Mouse (Mus musculus) heart, embryonic 16.5 days (tissue): Measurements from ENCODE around the gene Atxn2. TPM values are rescaled to one million over a fixed set of nuclear protein-coding genes. Genes with fewer than 3 reads are reported as not detected.
"Not testable (repeated sequence)": the region's sequence is repeated elsewhere in the genome, so short reads cannot be mapped to it uniquely, and the experiment has no call there.

ENCODE experiments used
- ATAC-seq: fragments of 200-750 bp; cut with Nextera tagmentation; replicated peaks from 2 replicates; pipeline ENCODE4 v1.8.0; 2017; ENCODE audit warnings: moderate number of reproducible peaks; ENCODE audit not compliant: insufficient read depth, low FRiP score; ENCODE audit errors: extremely low read depth
- H3K27ac ChIP-seq: fragments of 300-500 bp; sonication (generic); 2 replicates; pipeline ENCODE4 v1.5.1; 2014; ENCODE audit warnings: mild to moderate bottlenecking, low read length, control low read depth, moderate library complexity
- H3K27me3 ChIP-seq: fragments of 300-500 bp; sonication (generic); 2 replicates; pipeline ENCODE4 v1.6.1; 2014; ENCODE audit warnings: low read length, mixed read lengths; ENCODE audit not compliant: control insufficient read depth, insufficient read depth
- H3K36me3 ChIP-seq: fragments of 300-500 bp; sonication (generic); 2 replicates; pipeline ENCODE4 v1.6.1; 2014; ENCODE audit not compliant: control insufficient read depth, insufficient read depth
- H3K4me1 ChIP-seq: fragments of 300-500 bp; sonication (generic); 2 replicates; pipeline ENCODE4 v1.6.1; 2014; ENCODE audit warnings: low read length, mixed read lengths; ENCODE audit not compliant: control insufficient read depth, insufficient read depth
- H3K4me2 ChIP-seq: fragments of 300-500 bp; sonication (generic); 2 replicates; pipeline ENCODE4 v1.6.1; 2014; ENCODE audit warnings: low read depth, mild to moderate bottlenecking, control low read depth, low read length
- H3K4me3 ChIP-seq: fragments of 300-500 bp; sonication (generic); 2 replicates; pipeline ENCODE4 v1.5.1; 2014; ENCODE audit warnings: mild to moderate bottlenecking, control low read depth, low read length
- H3K9ac ChIP-seq: fragments of 300-500 bp; sonication (generic); 2 replicates; pipeline ENCODE4 v1.6.1; 2014; ENCODE audit warnings: low read length, control low read depth
- H3K9me3 ChIP-seq: fragments of 300-500 bp; sonication (generic); replicated peaks from 2 replicates; pipeline ENCODE4 v1.6.1; 2016; ENCODE audit warnings: low read length; ENCODE audit not compliant: control insufficient read depth
- WGBS: fragments of 180-500 bp; shearing (Covaris S2); extraction: QIAGEN DNeasy Blood & Tissue Kit; methylation state at CpG from one replicate; pipeline ENCODE4 v1.1.7; 2014; 5-methylcytosine and 5-hydroxymethylcytosine counted together
- polyA plus RNA-seq: library from polyadenylated mRNA; unstranded; fragments of >200 nt; fragmentation: Nextera tagmentation; extraction: Ambion mirVana; gene quantifications from 2 replicates; pipeline ENCODE4 v1.2.1, GENCODE M21; 2015

Gene Atxn2
- polyA plus RNA-seq, 1 experiment from 2014 or later, result 38.4 TPM

DNA sequence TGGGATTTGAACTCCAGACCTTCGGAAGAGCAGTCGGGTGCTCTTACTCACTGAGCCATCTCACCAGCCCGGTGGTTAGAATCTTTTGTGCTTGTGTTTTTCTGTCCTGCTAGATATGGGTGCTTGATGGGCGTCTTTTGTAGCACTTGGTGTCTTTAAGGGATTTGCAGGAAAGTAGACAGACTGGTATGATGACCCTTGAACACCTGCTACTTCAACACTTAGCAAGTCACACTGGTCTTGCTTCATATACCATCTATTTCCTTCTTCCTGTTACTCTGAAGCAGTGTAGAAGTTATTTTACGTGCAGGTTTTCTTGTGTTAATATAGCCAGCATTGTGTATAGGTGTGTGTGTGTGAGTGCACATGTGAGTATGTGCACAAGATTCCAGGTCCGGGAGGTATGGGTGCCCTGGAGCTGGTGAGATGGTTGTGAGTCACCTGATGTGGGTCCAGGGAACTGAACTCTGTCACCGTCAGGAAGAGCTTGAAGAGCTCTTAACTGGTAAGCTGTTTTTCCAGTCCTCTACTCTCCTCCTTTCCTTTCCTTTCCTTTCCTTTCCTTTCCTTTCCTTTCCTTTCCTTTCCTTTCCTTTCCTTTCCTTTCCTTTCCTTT is 27.5 kb downstream of the Atxn2 start:
- 83% methylated on average over 7 of the region's 7 CpGs for WGBS
- Histone ChIP-seq H3K4me3 (no peak overlapping the region), H3K9ac (no peak overlapping the region), H3K4me1 (peaks cover 6% of the 10 kb centered on the region; the same call in 1 of the 2 replicates), H3K36me3 (0 out of 2 replicates have a peak, but pooled peaks cover 6% of the 10 kb centered on the region), H3K27ac (no peak overlapping the region), H3K27me3 (no peaks in the 10 kb centered on the region), H3K9me3 (no peaks in the 10 kb centered on the region), H3K4me2 (no peak overlapping the region)
- ATAC-seq, result no peak

DNA sequence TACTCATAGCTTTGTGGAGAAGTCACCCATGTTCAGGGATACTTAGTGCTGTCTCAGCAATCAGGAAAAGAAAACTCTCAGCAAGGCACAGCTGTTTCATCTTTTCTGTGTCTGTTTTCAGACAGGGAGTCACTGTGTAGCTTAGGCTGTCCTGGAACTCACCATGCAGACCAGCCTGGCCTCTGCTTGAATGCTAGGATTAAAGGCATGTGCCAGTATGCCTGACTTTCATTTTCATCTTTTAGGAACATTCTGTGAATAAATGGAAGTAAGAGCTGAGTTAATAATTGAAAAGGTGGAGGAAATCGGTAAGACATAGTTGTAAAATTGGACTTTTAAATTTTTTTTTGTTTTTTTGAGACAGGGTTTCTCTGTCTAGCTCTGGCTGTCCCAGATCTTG is 29.4 kb downstream of the Atxn2 start:
- Histone ChIP-seq H3K9ac (no peak overlapping the region), H3K4me2 (no peak overlapping the region), H3K4me1 (peaks cover 10% of the 10 kb centered on the region; the same call in 1 of the 2 replicates), H3K4me3 (no peak overlapping the region), H3K36me3 (no peaks in the 10 kb centered on the region), H3K27me3 (no peaks in the 10 kb centered on the region), H3K27ac (no peak overlapping the region), H3K9me3 (no peaks in the 10 kb centered on the region)
- WGBS, result 86% methylated on average over 1 of the region's 1 CpGs
- no peak for ATAC-seq

- Histone ChIP-seq H3K27ac (no peak overlapping the region), H3K4me2 (no peak overlapping the region), H3K4me1 (peaks cover 10% of the 10 kb centered on the region; the same call in 1 of the 2 replicates), H3K9ac (no peak overlapping the region), H3K4me3 (no peak overlapping the region), H3K27me3 (no peaks in the 10 kb centered on the region), H3K9me3 (no peaks in the 10 kb centered on the region), H3K36me3 (no peaks in the 10 kb centered on the region)
- no peak for ATAC-seq
- WGBS, result 95% methylated on average over 2 of the region's 2 CpGs
These were observed 31.8 kb downstream of the Atxn2 start for GRCm38 (mm10) chr5:121742915-121743314.

DNA sequence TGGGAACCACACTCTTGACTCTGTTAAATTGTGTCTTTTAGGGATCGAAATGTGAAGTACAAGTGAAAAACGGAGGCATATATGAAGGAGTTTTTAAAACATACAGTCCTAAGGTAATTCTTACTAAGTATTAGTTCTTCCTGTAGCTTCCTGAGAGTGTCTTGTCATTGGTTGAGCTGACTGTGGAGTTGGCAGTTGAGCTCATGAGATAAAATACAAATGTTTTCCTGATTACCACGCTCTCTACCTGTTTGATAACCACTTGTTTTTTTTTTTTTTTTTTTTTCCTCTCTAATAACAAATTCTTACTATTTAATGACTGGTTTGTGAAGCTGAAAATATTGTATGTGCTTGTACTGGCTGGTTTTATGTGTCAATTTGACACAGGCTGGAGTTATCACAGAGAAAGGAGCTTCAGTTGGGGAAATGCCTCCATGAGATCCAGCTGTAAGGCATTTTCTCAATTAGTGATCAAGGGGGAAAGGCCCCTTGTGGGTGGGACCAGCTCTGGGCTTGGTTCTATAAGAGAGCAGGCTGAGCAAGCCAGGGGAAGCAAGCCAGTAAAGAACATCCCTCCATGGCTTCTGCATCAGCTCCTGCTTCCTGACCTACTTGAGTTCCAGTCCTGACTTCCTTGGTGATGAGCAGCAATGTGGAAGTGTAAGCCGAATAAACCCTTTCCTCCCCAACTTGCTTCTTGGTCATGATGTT is 36.9 kb downstream of the Atxn2 start:
- not testable (repeated sequence) for ATAC-seq, H3K4me1 ChIP-seq, H3K4me3 ChIP-seq, H3K9ac ChIP-seq, H3K27ac ChIP-seq, H3K9me3 ChIP-seq, H3K4me2 ChIP-seq, H3K27me3 ChIP-seq
- 83% methylated on average over 4 of the region's 4 CpGs for WGBS
- peaks cover 14% of the 10 kb centered on the region for H3K36me3 ChIP-seq

GRCm38 (mm10) chr5:121749633-121750032 is 38.5 kb downstream of the Atxn2 start:
- peaks cover 18% of the 10 kb centered on the region for H3K36me3 ChIP-seq
- WGBS, result 93% methylated on average over 2 of the region's 2 CpGs
- H3K4me2 ChIP-seq, result no peak overlapping the region
- H3K27ac ChIP-seq, result no peak overlapping the region
- ATAC-seq, result no peak
- no peaks in the 10 kb centered on the region for H3K9me3 ChIP-seq
- H3K27me3 ChIP-seq, result no peaks in the 10 kb centered on the region
- H3K4me1 ChIP-seq, result 0 out of 2 replicates have a peak, but pooled peaks cover 4% of the 10 kb centered on the region
- H3K9ac ChIP-seq, result no peak overlapping the region
- no peak overlapping the region for H3K4me3 ChIP-seq

DNA sequence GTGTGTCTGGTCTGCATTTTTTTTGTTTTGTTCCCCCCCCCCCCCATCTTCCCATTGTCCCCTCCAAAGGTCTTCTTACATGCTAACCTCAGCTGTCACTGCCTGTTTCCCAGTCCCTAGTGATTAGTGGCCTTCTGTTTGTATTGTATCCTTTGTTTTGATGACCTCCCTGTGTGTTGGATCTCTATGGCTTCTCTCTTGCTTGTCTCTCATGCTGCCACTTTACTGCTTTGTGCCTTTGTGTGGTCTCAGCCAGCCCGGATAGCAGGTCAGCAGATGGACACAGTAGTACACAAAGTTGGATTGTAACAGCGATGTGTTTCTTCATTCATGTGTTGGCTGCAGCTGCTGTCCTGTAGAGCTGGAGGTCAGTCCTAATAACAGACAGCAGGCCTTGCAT is 46.8 kb downstream of the Atxn2 start:
- Histone ChIP-seq H3K36me3 (peaks cover 10% of the 10 kb centered on the region; the same call in 1 of the 2 replicates), H3K27me3 (no peaks in the 10 kb centered on the region), H3K27ac (no peak overlapping the region), H3K9ac (no peak overlapping the region), H3K4me3 (no peak overlapping the region), H3K4me1 (no peaks in the 10 kb centered on the region), H3K9me3 (no peaks in the 10 kb centered on the region), H3K4me2 (no peak overlapping the region)
- ATAC-seq, result no peak
- 74% methylated on average over 2 of the region's 2 CpGs for WGBS

DNA sequence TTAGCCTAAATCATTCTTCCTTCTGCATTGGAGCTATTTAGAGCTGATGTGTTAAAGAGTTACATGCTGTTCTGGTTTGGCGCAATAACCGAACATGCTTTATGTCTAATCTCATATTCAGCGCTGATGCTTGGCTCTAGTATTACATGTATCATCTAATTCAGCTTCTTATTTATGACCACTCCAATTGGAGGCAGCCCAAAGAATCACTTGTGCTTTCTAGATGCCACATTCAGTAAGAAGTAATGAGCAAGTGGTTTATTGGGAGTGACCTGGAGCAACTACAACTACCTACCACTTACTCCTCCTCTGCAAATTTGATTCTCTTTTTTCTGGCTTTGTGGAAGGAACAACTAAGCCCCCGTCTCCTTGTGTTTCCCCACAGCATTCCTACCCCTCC is 47.2 kb downstream of the Atxn2 start:
- H3K27ac ChIP-seq, result no peak overlapping the region
- H3K9ac ChIP-seq, result no peak overlapping the region
- 88% methylated on average over 4 of the region's 4 CpGs for WGBS
- no peaks in the 10 kb centered on the region for H3K4me1 ChIP-seq
- no peak overlapping the region for H3K4me2 ChIP-seq
- H3K9me3 ChIP-seq, result no peaks in the 10 kb centered on the region
- peaks cover 8% of the 10 kb centered on the region; the same call in 1 of the 2 replicates for H3K36me3 ChIP-seq
- ATAC-seq, result no peak
- no peak overlapping the region for H3K4me3 ChIP-seq
- H3K27me3 ChIP-seq, result no peaks in the 10 kb centered on the region

DNA sequence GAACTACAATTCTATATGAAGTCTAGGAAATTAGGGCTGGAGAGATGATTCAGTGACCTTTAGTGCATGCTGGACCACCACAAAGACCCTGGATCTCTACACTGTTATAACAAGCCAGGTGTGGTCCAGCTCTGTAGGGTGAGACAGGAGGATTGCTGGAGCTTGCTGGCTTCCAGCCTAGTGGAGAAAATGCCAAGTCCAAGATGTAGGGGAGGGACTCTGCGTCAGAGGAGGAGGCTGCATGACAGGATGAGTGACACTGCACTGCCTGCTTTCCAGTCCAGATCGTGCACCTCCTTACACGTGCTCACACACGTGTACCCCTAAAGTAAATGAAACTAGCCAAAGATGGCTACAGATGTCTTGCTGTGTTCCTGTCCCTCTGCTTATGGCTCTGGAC is 48.8 kb downstream of the Atxn2 start:
- H3K27ac ChIP-seq, result no peak overlapping the region
- no peak overlapping the region for H3K4me3 ChIP-seq
- no peaks in the 10 kb centered on the region for H3K27me3 ChIP-seq
- H3K9ac ChIP-seq, result no peak overlapping the region
- no peaks in the 10 kb centered on the region for H3K9me3 ChIP-seq
- H3K36me3 ChIP-seq, result peaks cover 5% of the 10 kb centered on the region; the same call in 1 of the 2 replicates
- H3K4me2 ChIP-seq, result no peak overlapping the region
- no peaks in the 10 kb centered on the region for H3K4me1 ChIP-seq
- no peak for ATAC-seq
- WGBS, result 78% methylated on average over 4 of the region's 4 CpGs

GRCm38 (mm10) chr5:121761459-121761858 is 50.3 kb downstream of the Atxn2 start:
- H3K4me1 ChIP-seq, result no peaks in the 10 kb centered on the region
- H3K4me3 ChIP-seq, result no peak overlapping the region
- no peak overlapping the region for H3K9ac ChIP-seq
- ATAC-seq, result no peak
- no peaks in the 10 kb centered on the region for H3K9me3 ChIP-seq
- H3K36me3 ChIP-seq, result peaks cover 5% of the 10 kb centered on the region; the same call in 1 of the 2 replicates
- WGBS, result 88% methylated on average over 7 of the region's 7 CpGs
- H3K4me2 ChIP-seq, result no peak overlapping the region
- H3K27me3 ChIP-seq, result no peaks in the 10 kb centered on the region
- H3K27ac ChIP-seq, result no peak overlapping the region
